Mouse (Mus musculus): ENCODE data around the gene Zdhhc19. TPM values are rescaled to one million over a fixed set of nuclear protein-coding genes. Genes with fewer than 3 reads are reported as not detected.

The Zdhhc19 gene
- polyA plus RNA-seq, 1 experiment = not detected

GRCm38 (mm10) chr16:32507407-32507806 lies 11.3 kb downstream of the Zdhhc19 start:
- Histone ChIP-seq H3K36me3 (ENCODE audit: control insufficient read depth, insufficient read depth, low read length) (no peaks in the 10 kb centered on the region), H3K27ac (ENCODE audit: control insufficient read depth, insufficient read depth, low read length) (no peak overlapping the region), H3K27me3 (ENCODE audit: control insufficient read depth, insufficient read depth, low read length) (no peaks in the 10 kb centered on the region), H3K4me3 (ENCODE audit: control insufficient read depth, insufficient read depth, low read length) (no peak overlapping the region), H3K4me1 (replicated peaks; ENCODE audit: control insufficient read depth, insufficient read depth, low read length) (peaks cover 8% of the 10 kb centered on the region)
- TF ChIP-seq POLR2A (IDR thresholded peaks at IDR 0.05; ENCODE audit: control insufficient read depth, extremely low read depth, insufficient read depth, low read length, poor library complexity) (no peak), CTCF (IDR thresholded peaks at IDR 0.05; ENCODE audit: borderline replicate concordance, control insufficient read depth, extremely low read depth, insufficient read depth, low read length, poor library complexity) (peak; percentile 96)
- DNase-seq = peak; percentile 81
- WGBS = 19% methylated on average over 9 of the region's 9 CpGs

GRCm38 (mm10) chr16:32508035-32508434 lies 12.0 kb downstream of the Zdhhc19 start:
- Histone ChIP-seq H3K27me3 (ENCODE audit: control insufficient read depth, insufficient read depth, low read length) (no peaks in the 10 kb centered on the region), H3K36me3 (ENCODE audit: control insufficient read depth, insufficient read depth, low read length) (no peaks in the 10 kb centered on the region), H3K4me3 (ENCODE audit: control insufficient read depth, insufficient read depth, low read length) (no peak overlapping the region), H3K4me1 (replicated peaks; ENCODE audit: control insufficient read depth, insufficient read depth, low read length) (peaks cover 8% of the 10 kb centered on the region), H3K27ac (ENCODE audit: control insufficient read depth, insufficient read depth, low read length) (no peak overlapping the region)
- TF ChIP-seq POLR2A (IDR thresholded peaks at IDR 0.05; ENCODE audit: control insufficient read depth, extremely low read depth, insufficient read depth, low read length, poor library complexity) (no peak), CTCF (IDR thresholded peaks at IDR 0.05; ENCODE audit: borderline replicate concordance, control insufficient read depth, extremely low read depth, insufficient read depth, low read length, poor library complexity) (no peak)
- 90% methylated on average over 5 of the region's 5 CpGs for WGBS
- no peak for DNase-seq

- H3K36me3 ChIP-seq (ENCODE audit: control insufficient read depth, insufficient read depth, low read length) = no peaks in the 10 kb centered on the region
- H3K4me3 ChIP-seq (ENCODE audit: control insufficient read depth, insufficient read depth, low read length) = no peak overlapping the region
- DNase-seq = no peak
- peaks cover 8% of the 10 kb centered on the region for H3K4me1 ChIP-seq (replicated peaks; ENCODE audit: control insufficient read depth, insufficient read depth, low read length)
- H3K27ac ChIP-seq (ENCODE audit: control insufficient read depth, insufficient read depth, low read length) = no peak overlapping the region
- no peak for TF ChIP-seq CTCF (IDR thresholded peaks at IDR 0.05; ENCODE audit: borderline replicate concordance, control insufficient read depth, extremely low read depth, insufficient read depth, low read length, poor library complexity)
- TF ChIP-seq POLR2A (IDR thresholded peaks at IDR 0.05; ENCODE audit: control insufficient read depth, extremely low read depth, insufficient read depth, low read length, poor library complexity) = no peak
- WGBS = 70% methylated on average over 3 of the region's 3 CpGs
- H3K27me3 ChIP-seq (ENCODE audit: control insufficient read depth, insufficient read depth, low read length) = no peaks in the 10 kb centered on the region
Measured at GRCm38 (mm10) chr16:32508506-32509065, 12.5 kb downstream of the Zdhhc19 start.

- Histone ChIP-seq H3K36me3 (ENCODE audit: control insufficient read depth, insufficient read depth, low read length) (no peaks in the 10 kb centered on the region), H3K4me3 (ENCODE audit: control insufficient read depth, insufficient read depth, low read length) (no peak overlapping the region), H3K27me3 (ENCODE audit: control insufficient read depth, insufficient read depth, low read length) (no peaks in the 10 kb centered on the region), H3K27ac (ENCODE audit: control insufficient read depth, insufficient read depth, low read length) (no peak overlapping the region), H3K4me1 (replicated peaks; ENCODE audit: control insufficient read depth, insufficient read depth, low read length) (peaks cover 11% of the 10 kb centered on the region)
- 70% methylated on average over 9 of the region's 9 CpGs for WGBS
- DNase-seq = no peak
- TF ChIP-seq POLR2A (IDR thresholded peaks at IDR 0.05; ENCODE audit: control insufficient read depth, extremely low read depth, insufficient read depth, low read length, poor library complexity) (no peak), CTCF (IDR thresholded peaks at IDR 0.05; ENCODE audit: borderline replicate concordance, control insufficient read depth, extremely low read depth, insufficient read depth, low read length, poor library complexity) (0 out of 2 replicates have a peak, but pooled peaks have one; percentile 7)
Measured at GRCm38 (mm10) chr16:32509066-32509942, 13.2 kb downstream of the Zdhhc19 start.

GRCm38 (mm10) chr16:32510399-32511337 lies 14.6 kb downstream of the Zdhhc19 start:
- TF ChIP-seq CTCF (IDR thresholded peaks at IDR 0.05; ENCODE audit: borderline replicate concordance, control insufficient read depth, extremely low read depth, insufficient read depth, low read length, poor library complexity) (no peak), POLR2A (IDR thresholded peaks at IDR 0.05; ENCODE audit: control insufficient read depth, extremely low read depth, insufficient read depth, low read length, poor library complexity) (no peak)
- WGBS = 87% methylated on average over 18 of the region's 18 CpGs
- Histone ChIP-seq H3K4me1 (replicated peaks; ENCODE audit: control insufficient read depth, insufficient read depth, low read length) (peaks cover 18% of the 10 kb centered on the region), H3K27ac (ENCODE audit: control insufficient read depth, insufficient read depth, low read length) (no peak overlapping the region), H3K27me3 (ENCODE audit: control insufficient read depth, insufficient read depth, low read length) (no peaks in the 10 kb centered on the region), H3K36me3 (ENCODE audit: control insufficient read depth, insufficient read depth, low read length) (no peaks in the 10 kb centered on the region), H3K4me3 (ENCODE audit: control insufficient read depth, insufficient read depth, low read length) (no peak overlapping the region)
- DNase-seq = no peak

GRCm38 (mm10) chr16:32511338-32511734 lies 15.3 kb downstream of the Zdhhc19 start:
- no peak for DNase-seq
- no peak overlapping the region for H3K4me3 ChIP-seq (ENCODE audit: control insufficient read depth, insufficient read depth, low read length)
- no peaks in the 10 kb centered on the region for H3K27me3 ChIP-seq (ENCODE audit: control insufficient read depth, insufficient read depth, low read length)
- 95% methylated on average over 3 of the region's 3 CpGs for WGBS
- peaks cover 24% of the 10 kb centered on the region for H3K4me1 ChIP-seq (replicated peaks; ENCODE audit: control insufficient read depth, insufficient read depth, low read length)
- no peak overlapping the region for H3K27ac ChIP-seq (ENCODE audit: control insufficient read depth, insufficient read depth, low read length)
- H3K36me3 ChIP-seq (ENCODE audit: control insufficient read depth, insufficient read depth, low read length) = no peaks in the 10 kb centered on the region
- TF ChIP-seq CTCF (IDR thresholded peaks at IDR 0.05; ENCODE audit: borderline replicate concordance, control insufficient read depth, extremely low read depth, insufficient read depth, low read length, poor library complexity) = no peak
- TF ChIP-seq POLR2A (IDR thresholded peaks at IDR 0.05; ENCODE audit: control insufficient read depth, extremely low read depth, insufficient read depth, low read length, poor library complexity) = no peak

Data from thymus, adult 2 months (tissue).